Mouse (Mus musculus) C2C12 (cell line): ENCODE data around the gene Grk5. TPM values are rescaled to one million over a fixed set of nuclear protein-coding genes. Genes with fewer than 3 reads are reported as not detected.
A peak's percentile ranks its signal among the peaks of the same experiment; 100 is the strongest.

Experiments used
- H3K27me3 ChIP-seq: one replicate; pipeline ENCODE4 v1.6.1; 2011; ENCODE audit not compliant: control insufficient read depth, insufficient read depth, insufficient read length
- H3K36me3 ChIP-seq: one replicate; pipeline ENCODE4 v1.6.1; 2011; ENCODE audit not compliant: control insufficient read depth, insufficient read depth
- H3K4me3 ChIP-seq: one replicate; pipeline ENCODE4 v1.5.1; 2011; ENCODE audit warnings: mild to moderate bottlenecking, control low read depth; ENCODE audit not compliant: poor library complexity, insufficient read depth, severe bottlenecking
- H3K79me2 ChIP-seq: one replicate; pipeline ENCODE4 v1.6.1; 2011; ENCODE audit not compliant: control insufficient read depth, insufficient read depth
- H3K79me3 ChIP-seq: one replicate; pipeline ENCODE4 v1.6.1; 2011; ENCODE audit warnings: low read depth, control low read depth
- H3ac ChIP-seq: one replicate; pipeline ENCODE3; 2011; ENCODE audit warnings: low read depth; ENCODE audit not compliant: control insufficient read depth, insufficient read length
- CEBPB ChIP-seq: IDR thresholded peaks from one replicate; pipeline ENCODE4 v1.6.1; 2011; ENCODE audit warnings: low read depth, mild to moderate bottlenecking, control low read depth, moderate library complexity
- CTCF ChIP-seq: IDR thresholded peaks from one replicate; pipeline ENCODE4 v1.5.1; 2011; ENCODE audit not compliant: control insufficient read depth, insufficient read depth, insufficient read length
- FOSL1 ChIP-seq: IDR thresholded peaks from one replicate; pipeline ENCODE4 v1.8.0; 2011; ENCODE audit warnings: mild to moderate bottlenecking, low read length; ENCODE audit not compliant: poor library complexity, insufficient read depth, severe bottlenecking
- MAX ChIP-seq: IDR thresholded peaks from one replicate; pipeline ENCODE4 v1.6.1; 2011; ENCODE audit warnings: mild to moderate bottlenecking, control low read depth
- MYOD1 ChIP-seq: IDR thresholded peaks from one replicate; pipeline ENCODE4 v1.6.1; 2011; ENCODE audit warnings: low read depth; ENCODE audit not compliant: control insufficient read depth, insufficient read length
- MYOG ChIP-seq: IDR thresholded peaks from one replicate; pipeline ENCODE4 v1.6.1; 2011; ENCODE audit not compliant: control insufficient read depth, insufficient read length; ENCODE audit errors: extremely low read depth
- USF1 ChIP-seq: IDR thresholded peaks from one replicate; pipeline ENCODE4 v1.6.1; 2011; ENCODE audit warnings: low read depth, mild to moderate bottlenecking, control low read depth, moderate library complexity
- polyA plus RNA-seq: library from polyadenylated mRNA; unstranded; fragments of >200 nt; fragmentation: generic; extraction: Trizol; gene quantifications from one replicate; pipeline ENCODE4 v1.2.1, GENCODE M21; 2012; ENCODE audit warnings: missing spikeins

Grk5 gene
- polyA plus RNA-seq, 1 experiment = 1.1 TPM

GRCm38 (mm10) chr19:60871366-60871765 is 18.2 kb upstream of the Grk5 start:
- H3K27me3 ChIP-seq = no peaks in the 10 kb centered on the region

GRCm38 (mm10) chr19:60872272-60872671 is 17.3 kb upstream of the Grk5 start:
- Histone ChIP-seq H3K79me3 (peaks cover 9% of the 10 kb centered on the region), H3K36me3 (peaks cover 40% of the 10 kb centered on the region), H3K4me3 (no peak overlapping the region), H3K79me2 (peaks cover 18% of the 10 kb centered on the region), H3ac (no peak overlapping the region), H3K27me3 (no peaks in the 10 kb centered on the region)
- TF ChIP-seq MYOD1 (no peak), CEBPB (no peak), FOSL1 (no peak), MYOG (no peak), USF1 (no peak), CTCF (no peak), MAX (no peak)

More at GRCm38 (mm10) chr19:60871366-60871765, 18.2 kb upstream of the Grk5 start:
- H3K4me3 ChIP-seq = no peak overlapping the region
- peaks cover 18% of the 10 kb centered on the region for H3K79me2 ChIP-seq
- H3K36me3 ChIP-seq = peaks cover 45% of the 10 kb centered on the region
- H3K79me3 ChIP-seq = peaks cover 9% of the 10 kb centered on the region
- no peak overlapping the region for H3ac ChIP-seq
- TF ChIP-seq MYOD1 (no peak), MAX (no peak), USF1 (no peak), MYOG (no peak), CTCF (no peak), FOSL1 (no peak), CEBPB (no peak)

GRCm38 (mm10) chr19:60873501-60873900 is 16.0 kb upstream of the Grk5 start:
- H3K4me3 ChIP-seq = peak overlapping the region; percentile 65
- peaks cover 9% of the 10 kb centered on the region for H3K79me3 ChIP-seq
- peaks cover 34% of the 10 kb centered on the region for H3K36me3 ChIP-seq
- peaks cover 18% of the 10 kb centered on the region for H3K79me2 ChIP-seq
- TF ChIP-seq MAX (no peak), CTCF (no peak), MYOD1 (no peak), MYOG (no peak), FOSL1 (no peak), CEBPB (no peak), USF1 (no peak)
- H3ac ChIP-seq = peak overlapping the region; percentile 83
- H3K27me3 ChIP-seq = no peaks in the 10 kb centered on the region

- no peak for TF ChIP-seq USF1
- TF ChIP-seq MYOG = no peak
- peak; percentile 44 for TF ChIP-seq MAX
- Histone ChIP-seq H3K4me3 (peak within 1 kb of the TSS; percentile 65), H3ac (peak within 1 kb of the TSS; percentile 83), H3K79me2 (peaks cover 18% of the 10 kb centered on the region), H3K27me3 (no peaks in the 10 kb centered on the region), H3K79me3 (peaks cover 9% of the 10 kb centered on the region), H3K36me3 (peaks cover 29% of the 10 kb centered on the region)
These were observed 15.4 kb upstream of the Grk5 start, which contains the start of gene Prdx3 for GRCm38 (mm10) chr19:60874064-60874694. Prdx3 (minus strand) TSS chr19:60874556.

- Histone ChIP-seq H3K27me3 (no peaks in the 10 kb centered on the region), H3ac (no peak overlapping the region), H3K79me3 (no peaks in the 10 kb centered on the region), H3K79me2 (no peaks in the 10 kb centered on the region), H3K4me3 (no peak overlapping the region), H3K36me3 (no peaks in the 10 kb centered on the region)
- peak; percentile 37 for TF ChIP-seq USF1
- no peak for TF ChIP-seq MYOD1
These were observed 6.4 kb upstream of the Grk5 start for GRCm38 (mm10) chr19:60883129-60883528.

- Histone ChIP-seq H3ac (no peak overlapping the region), H3K36me3 (no peaks in the 10 kb centered on the region), H3K79me2 (no peaks in the 10 kb centered on the region), H3K4me3 (no peak overlapping the region), H3K79me3 (no peaks in the 10 kb centered on the region), H3K27me3 (no peaks in the 10 kb centered on the region)
- TF ChIP-seq USF1 = no peak
- no peak for TF ChIP-seq MAX
- TF ChIP-seq CEBPB = no peak
- no peak for TF ChIP-seq MYOD1
- no peak for TF ChIP-seq CTCF
These were observed 1.9 kb upstream of the Grk5 start for GRCm38 (mm10) chr19:60887637-60888036.
